Mouse (Mus musculus): ENCODE results near the gene Bach2. TPM values are rescaled to one million over a fixed set of nuclear protein-coding genes. Genes with fewer than 3 reads are reported as not detected.

The Bach2 gene
- polyA plus RNA-seq, 1 experiment from 2014 or later: 2.4 TPM

- H3K9me3 ChIP-seq (ENCODE audit: control insufficient read depth, low read length): no peaks in the 10 kb centered on the region
- H3K4me1 ChIP-seq (ENCODE audit: control insufficient read depth, insufficient read depth, low read length): no peaks in the 10 kb centered on the region
- H3K4me2 ChIP-seq (ENCODE audit: low read depth, low read length): no peak overlapping the region
- no peak for ATAC-seq
- no peak overlapping the region for H3K4me3 ChIP-seq (ENCODE audit: low read length)
- no peak overlapping the region for H3K9ac ChIP-seq (ENCODE audit: low read depth, low read length)
- WGBS: 84% methylated on average over 6 of the region's 6 CpGs
- H3K36me3 ChIP-seq (ENCODE audit: control insufficient read depth, insufficient read depth, low read length): no peaks in the 10 kb centered on the region
- no peaks in the 10 kb centered on the region for H3K27me3 ChIP-seq (replicated peaks; ENCODE audit: control insufficient read depth, insufficient read depth, low read length)
- no peak overlapping the region for H3K27ac ChIP-seq (ENCODE audit: low read length)
Observed at GRCm38 (mm10) chr4:32274776-32275294, 36.2 kb downstream of the Bach2 start.

- WGBS: 78% methylated on average over 1 of the region's 1 CpGs
Observed at GRCm38 (mm10) chr4:32279842-32280241, 41.2 kb downstream of the Bach2 start.

GRCm38 (mm10) chr4:32280401-32280800, 41.8 kb downstream of the Bach2 start:
- Histone ChIP-seq H3K27ac (ENCODE audit: low read length) (no peak overlapping the region), H3K4me3 (ENCODE audit: low read length) (no peak overlapping the region), H3K4me2 (ENCODE audit: low read depth, low read length) (no peak overlapping the region), H3K9me3 (ENCODE audit: control insufficient read depth, low read length) (no peaks in the 10 kb centered on the region), H3K9ac (ENCODE audit: low read depth, low read length) (no peak overlapping the region), H3K27me3 (replicated peaks; ENCODE audit: control insufficient read depth, insufficient read depth, low read length) (no peaks in the 10 kb centered on the region), H3K36me3 (ENCODE audit: control insufficient read depth, insufficient read depth, low read length) (no peaks in the 10 kb centered on the region), H3K4me1 (ENCODE audit: control insufficient read depth, insufficient read depth, low read length) (peaks cover 4% of the 10 kb centered on the region; the same call in 1 of the 2 replicates)
- 38% methylated on average over 6 of the region's 6 CpGs for WGBS
- no peak for ATAC-seq

More at GRCm38 (mm10) chr4:32279842-32280241, 41.2 kb downstream of the Bach2 start:
- no peak overlapping the region for H3K27ac ChIP-seq (ENCODE audit: low read length)
- H3K9me3 ChIP-seq (ENCODE audit: control insufficient read depth, low read length): no peaks in the 10 kb centered on the region
- no peak overlapping the region for H3K9ac ChIP-seq (ENCODE audit: low read depth, low read length)
- H3K4me3 ChIP-seq (ENCODE audit: low read length): no peak overlapping the region
- no peak overlapping the region for H3K4me2 ChIP-seq (ENCODE audit: low read depth, low read length)
- ATAC-seq: no peak
- H3K36me3 ChIP-seq (ENCODE audit: control insufficient read depth, insufficient read depth, low read length): no peaks in the 10 kb centered on the region
- no peaks in the 10 kb centered on the region for H3K27me3 ChIP-seq (replicated peaks; ENCODE audit: control insufficient read depth, insufficient read depth, low read length)
- peaks cover 4% of the 10 kb centered on the region; the same call in 1 of the 2 replicates for H3K4me1 ChIP-seq (ENCODE audit: control insufficient read depth, insufficient read depth, low read length)

GRCm38 (mm10) chr4:32281306-32281705, 42.7 kb downstream of the Bach2 start:
- WGBS: 81% methylated on average over 6 of the region's 6 CpGs
- Histone ChIP-seq H3K27me3 (replicated peaks; ENCODE audit: control insufficient read depth, insufficient read depth, low read length) (no peaks in the 10 kb centered on the region), H3K27ac (ENCODE audit: low read length) (no peak overlapping the region), H3K9ac (ENCODE audit: low read depth, low read length) (no peak overlapping the region), H3K4me2 (ENCODE audit: low read depth, low read length) (no peak overlapping the region), H3K9me3 (ENCODE audit: control insufficient read depth, low read length) (no peaks in the 10 kb centered on the region), H3K4me3 (ENCODE audit: low read length) (no peak overlapping the region), H3K36me3 (ENCODE audit: control insufficient read depth, insufficient read depth, low read length) (no peaks in the 10 kb centered on the region), H3K4me1 (ENCODE audit: control insufficient read depth, insufficient read depth, low read length) (peaks cover 4% of the 10 kb centered on the region; the same call in 1 of the 2 replicates)
- no peak for ATAC-seq

GRCm38 (mm10) chr4:32286405-32286804, 47.8 kb downstream of the Bach2 start:
- H3K4me3 ChIP-seq (ENCODE audit: low read length): no peak overlapping the region
- no peak overlapping the region for H3K27ac ChIP-seq (ENCODE audit: low read length)
- peaks cover 23% of the 10 kb centered on the region for H3K4me1 ChIP-seq (ENCODE audit: control insufficient read depth, insufficient read depth, low read length)
- no peak overlapping the region for H3K9ac ChIP-seq (ENCODE audit: low read depth, low read length)
- no peaks in the 10 kb centered on the region for H3K36me3 ChIP-seq (ENCODE audit: control insufficient read depth, insufficient read depth, low read length)
- no peak for ATAC-seq
- no peak overlapping the region for H3K4me2 ChIP-seq (ENCODE audit: low read depth, low read length)
- no peaks in the 10 kb centered on the region for H3K27me3 ChIP-seq (replicated peaks; ENCODE audit: control insufficient read depth, insufficient read depth, low read length)
- no peaks in the 10 kb centered on the region for H3K9me3 ChIP-seq (ENCODE audit: control insufficient read depth, low read length)
- 68% methylated on average over 8 of the region's 8 CpGs for WGBS

- peaks cover 25% of the 10 kb centered on the region for H3K4me1 ChIP-seq (ENCODE audit: control insufficient read depth, insufficient read depth, low read length)
- H3K27me3 ChIP-seq (replicated peaks; ENCODE audit: control insufficient read depth, insufficient read depth, low read length): no peaks in the 10 kb centered on the region
- H3K9ac ChIP-seq (ENCODE audit: low read depth, low read length): no peak overlapping the region
- no peak overlapping the region for H3K4me3 ChIP-seq (ENCODE audit: low read length)
- H3K27ac ChIP-seq (ENCODE audit: low read length): peak overlapping the region; percentile 27; the same call in 1 of the 2 replicates
- no peaks in the 10 kb centered on the region for H3K9me3 ChIP-seq (ENCODE audit: control insufficient read depth, low read length)
- ATAC-seq: peak; percentile 78
- H3K36me3 ChIP-seq (ENCODE audit: control insufficient read depth, insufficient read depth, low read length): no peaks in the 10 kb centered on the region
- 20% methylated on average over 11 of the region's 11 CpGs for WGBS
- H3K4me2 ChIP-seq (ENCODE audit: low read depth, low read length): no peak overlapping the region
Observed at GRCm38 (mm10) chr4:32288036-32288860, 49.6 kb downstream of the Bach2 start.

- Histone ChIP-seq H3K4me1 (ENCODE audit: control insufficient read depth, insufficient read depth, low read length) (peaks cover 25% of the 10 kb centered on the region), H3K9ac (ENCODE audit: low read depth, low read length) (no peak overlapping the region), H3K27ac (ENCODE audit: low read length) (0 out of 2 replicates have a peak overlapping the region, but pooled peaks have one; percentile 58), H3K36me3 (ENCODE audit: control insufficient read depth, insufficient read depth, low read length) (no peaks in the 10 kb centered on the region), H3K27me3 (replicated peaks; ENCODE audit: control insufficient read depth, insufficient read depth, low read length) (no peaks in the 10 kb centered on the region), H3K4me2 (ENCODE audit: low read depth, low read length) (no peak overlapping the region), H3K9me3 (ENCODE audit: control insufficient read depth, low read length) (no peaks in the 10 kb centered on the region), H3K4me3 (ENCODE audit: low read length) (no peak overlapping the region)
- 63% methylated on average over 6 of the region's 6 CpGs for WGBS
- no peak for ATAC-seq
Observed at GRCm38 (mm10) chr4:32289845-32290244, 51.2 kb downstream of the Bach2 start.

GRCm38 (mm10) chr4:32291406-32291805, 52.8 kb downstream of the Bach2 start:
- Histone ChIP-seq H3K27ac (ENCODE audit: low read length) (no peak overlapping the region), H3K9me3 (ENCODE audit: control insufficient read depth, low read length) (no peaks in the 10 kb centered on the region), H3K4me2 (ENCODE audit: low read depth, low read length) (no peak overlapping the region), H3K36me3 (ENCODE audit: control insufficient read depth, insufficient read depth, low read length) (no peaks in the 10 kb centered on the region), H3K4me3 (ENCODE audit: low read length) (no peak overlapping the region), H3K27me3 (replicated peaks; ENCODE audit: control insufficient read depth, insufficient read depth, low read length) (no peaks in the 10 kb centered on the region), H3K4me1 (ENCODE audit: control insufficient read depth, insufficient read depth, low read length) (peaks cover 25% of the 10 kb centered on the region), H3K9ac (ENCODE audit: low read depth, low read length) (no peak overlapping the region)
- WGBS: 74% methylated on average over 4 of the region's 4 CpGs
- no peak for ATAC-seq

- Histone ChIP-seq H3K4me1 (ENCODE audit: control insufficient read depth, insufficient read depth, low read length) (peaks cover 14% of the 10 kb centered on the region), H3K27me3 (replicated peaks; ENCODE audit: control insufficient read depth, insufficient read depth, low read length) (no peaks in the 10 kb centered on the region), H3K4me3 (ENCODE audit: low read length) (no peak overlapping the region), H3K4me2 (ENCODE audit: low read depth, low read length) (no peak overlapping the region), H3K27ac (ENCODE audit: low read length) (no peak overlapping the region), H3K9me3 (ENCODE audit: control insufficient read depth, low read length) (no peaks in the 10 kb centered on the region), H3K36me3 (ENCODE audit: control insufficient read depth, insufficient read depth, low read length) (no peaks in the 10 kb centered on the region), H3K9ac (ENCODE audit: low read depth, low read length) (no peak overlapping the region)
- WGBS: 53% methylated on average over 7 of the region's 7 CpGs
- no peak for ATAC-seq
Observed at GRCm38 (mm10) chr4:32293686-32294265, 55.2 kb downstream of the Bach2 start.
